Mouse (Mus musculus): Measurements from ENCODE around the gene Gimap8. TPM values are rescaled to one million over a fixed set of nuclear protein-coding genes. Genes with fewer than 3 reads are reported as not detected.
A peak's percentile ranks its signal among the peaks of the same experiment; 100 is the strongest.

Gene Gimap8
- total and polyA plus RNA-seq, 2 experiments from 2014 or later: 0.49 to 1.3 TPM

- no peak for ATAC-seq
Measured at GRCm38 (mm10) chr6:48700251-48701075, 53.4 kb downstream of the Gimap8 start.

GRCm38 (mm10) chr6:48702146-48702545, 55.1 kb downstream of the Gimap8 start:
- Histone ChIP-seq H3K27ac (no peak overlapping the region), H3K36me3 (ENCODE audit: insufficient read depth, low read length) (no peaks in the 10 kb centered on the region), H3K4me3 (ENCODE audit: low read length) (no peak overlapping the region), H3K4me1 (ENCODE audit: insufficient read depth, low read length) (no peaks in the 10 kb centered on the region), H3K27me3 (ENCODE audit: insufficient read depth, low read length) (no peaks in the 10 kb centered on the region), H3K4me2 (ENCODE audit: low read depth, low read length) (no peak overlapping the region), H3K9me3 (ENCODE audit: low read length) (no peaks in the 10 kb centered on the region), H3K9ac (replicated peaks; ENCODE audit: low read length) (no peak overlapping the region)
- TF ChIP-seq CTCF (IDR thresholded peaks at IDR 0.05; ENCODE audit: low read depth): no peak
- ATAC-seq (no peak), DNase-seq (ENCODE audit: low spot score) (no peak)
- WGBS: 90% methylated on average over 7 of the region's 7 CpGs

More at GRCm38 (mm10) chr6:48700251-48701075, 53.4 kb downstream of the Gimap8 start:
- Histone ChIP-seq H3K4me3 (ENCODE audit: low read length) (no peak overlapping the region), H3K9ac (replicated peaks; ENCODE audit: low read length) (no peak overlapping the region), H3K27me3 (ENCODE audit: insufficient read depth, low read length) (no peaks in the 10 kb centered on the region), H3K27ac (no peak overlapping the region), H3K36me3 (ENCODE audit: insufficient read depth, low read length) (no peaks in the 10 kb centered on the region), H3K9me3 (ENCODE audit: low read length) (no peaks in the 10 kb centered on the region), H3K4me2 (ENCODE audit: low read depth, low read length) (no peak overlapping the region), H3K4me1 (ENCODE audit: insufficient read depth, low read length) (no peaks in the 10 kb centered on the region)
- DNase-seq (ENCODE audit: low spot score): no peak
- no peak for TF ChIP-seq CTCF (IDR thresholded peaks at IDR 0.05; ENCODE audit: low read depth)
- WGBS: 58% methylated on average over 5 of the region's 5 CpGs

- Histone ChIP-seq H3K36me3 (ENCODE audit: insufficient read depth, low read length) (no peaks in the 10 kb centered on the region), H3K4me2 (ENCODE audit: low read depth, low read length) (no peak overlapping the region), H3K9me3 (ENCODE audit: low read length) (no peaks in the 10 kb centered on the region), H3K9ac (replicated peaks; ENCODE audit: low read length) (no peak overlapping the region), H3K27me3 (ENCODE audit: insufficient read depth, low read length) (no peaks in the 10 kb centered on the region), H3K27ac (no peak overlapping the region), H3K4me1 (ENCODE audit: insufficient read depth, low read length) (no peaks in the 10 kb centered on the region), H3K4me3 (ENCODE audit: low read length) (no peak overlapping the region)
- ATAC-seq (no peak), DNase-seq (ENCODE audit: low spot score) (no peak)
- WGBS: 77% methylated on average over 5 of the region's 5 CpGs
- TF ChIP-seq CTCF (IDR thresholded peaks at IDR 0.05; ENCODE audit: low read depth): 0 out of 2 replicates have a peak, but pooled peaks have one; percentile 8
Measured at GRCm38 (mm10) chr6:48702601-48703000, 55.6 kb downstream of the Gimap8 start.

GRCm38 (mm10) chr6:48704146-48704545, 57.1 kb downstream of the Gimap8 start:
- no peak for TF ChIP-seq CTCF (IDR thresholded peaks at IDR 0.05; ENCODE audit: low read depth)
- Histone ChIP-seq H3K27ac (no peak overlapping the region), H3K27me3 (ENCODE audit: insufficient read depth, low read length) (no peaks in the 10 kb centered on the region), H3K9ac (replicated peaks; ENCODE audit: low read length) (no peak overlapping the region), H3K36me3 (ENCODE audit: insufficient read depth, low read length) (no peaks in the 10 kb centered on the region), H3K9me3 (ENCODE audit: low read length) (no peaks in the 10 kb centered on the region), H3K4me3 (ENCODE audit: low read length) (no peak overlapping the region), H3K4me1 (ENCODE audit: insufficient read depth, low read length) (no peaks in the 10 kb centered on the region), H3K4me2 (ENCODE audit: low read depth, low read length) (no peak overlapping the region)
- DNase-seq (ENCODE audit: low spot score): no peak
- no peak for ATAC-seq

- no peak for TF ChIP-seq CTCF (IDR thresholded peaks at IDR 0.05; ENCODE audit: low read depth)
- no peak overlapping the region for H3K4me3 ChIP-seq (ENCODE audit: low read length)
- no peaks in the 10 kb centered on the region for H3K36me3 ChIP-seq (ENCODE audit: insufficient read depth, low read length)
- DNase-seq (ENCODE audit: low spot score) (no peak), ATAC-seq (no peak)
- no peaks in the 10 kb centered on the region for H3K9me3 ChIP-seq (ENCODE audit: low read length)
- H3K27ac ChIP-seq: no peak overlapping the region
- H3K4me2 ChIP-seq (ENCODE audit: low read depth, low read length): no peak overlapping the region
- H3K4me1 ChIP-seq (ENCODE audit: insufficient read depth, low read length): no peaks in the 10 kb centered on the region
- no peaks in the 10 kb centered on the region for H3K27me3 ChIP-seq (ENCODE audit: insufficient read depth, low read length)
- H3K9ac ChIP-seq (replicated peaks; ENCODE audit: low read length): no peak overlapping the region
- 51% methylated on average over 3 of the region's 3 CpGs for WGBS
Measured at GRCm38 (mm10) chr6:48706130-48706529, 59.1 kb downstream of the Gimap8 start.

Other genes with a start within 250 kb of the Gimap8 start
- gene Zfp467, start 201.4 kb upstream of the Gimap8 start, total RNA-seq (2014; rRNA removed): 27.5 and 61.1 TPM in 2 replicates
- gene Zfp467, start 201.4 kb upstream of the Gimap8 start, polyA plus RNA-seq (2015; fragmentation: Nextera tagmentation; extraction: Ambion mirVana): 39.1 and 39.4 TPM in 2 replicates
- 0.73 and 0.86 TPM in 2 replicates for gene Sspo, start 199.0 kb upstream of the Gimap8 start, total RNA-seq (2014; rRNA removed)
- 0.10 and 0.38 TPM in 2 replicates for gene Sspo, start 199.0 kb upstream of the Gimap8 start, polyA plus RNA-seq (2015; fragmentation: Nextera tagmentation; extraction: Ambion mirVana)
- 407 and 443 TPM in 2 replicates for gene Atp6v0e2, start 109.6 kb upstream of the Gimap8 start, total RNA-seq (2014; rRNA removed)
- gene Atp6v0e2, start 109.6 kb upstream of the Gimap8 start, polyA plus RNA-seq (2015; fragmentation: Nextera tagmentation; extraction: Ambion mirVana): 446 and 455 TPM in 2 replicates
- gene Lrrc61, start 92.4 kb upstream of the Gimap8 start, total RNA-seq (2014; rRNA removed): 32.0 and 50.1 TPM in 2 replicates
- gene Lrrc61, start 92.4 kb upstream of the Gimap8 start, polyA plus RNA-seq (2015; fragmentation: Nextera tagmentation; extraction: Ambion mirVana): 14.2 and 15.7 TPM in 2 replicates
- gene Rarres2, start 74.4 kb upstream of the Gimap8 start, total RNA-seq (2014; rRNA removed): 2.7 and 4.3 TPM in 2 replicates
- gene Rarres2, start 74.4 kb upstream of the Gimap8 start, polyA plus RNA-seq (2015; fragmentation: Nextera tagmentation; extraction: Ambion mirVana): 10.0 and 10.4 TPM in 2 replicates
- not detected in 2 replicates for gene Gm45021, start 57.6 kb upstream of the Gimap8 start, total RNA-seq (2014; rRNA removed)
- gene Gm45021, start 57.6 kb upstream of the Gimap8 start, polyA plus RNA-seq (2015; fragmentation: Nextera tagmentation; extraction: Ambion mirVana): not detected in 2 replicates
- 83.1 and 86.9 TPM in 2 replicates for gene Repin1, start 53.4 kb upstream of the Gimap8 start, total RNA-seq (2014; rRNA removed)
- 40.6 and 41.2 TPM in 2 replicates for gene Repin1, start 53.4 kb upstream of the Gimap8 start, polyA plus RNA-seq (2015; fragmentation: Nextera tagmentation; extraction: Ambion mirVana)
- not detected in 2 replicates for gene Gm44965, start 53.3 kb upstream of the Gimap8 start, total RNA-seq (2014; rRNA removed)
- 0.54 TPM in 1 of 2 replicates, not detected in the other for gene Gm44965, start 53.3 kb upstream of the Gimap8 start, polyA plus RNA-seq (2015; fragmentation: Nextera tagmentation; extraction: Ambion mirVana)
- 11.6 and 13.5 TPM in 2 replicates for gene Zfp775, start 45.2 kb upstream of the Gimap8 start, total RNA-seq (2014; rRNA removed)
- 7.2 and 8.8 TPM in 2 replicates for gene Zfp775, start 45.2 kb upstream of the Gimap8 start, polyA plus RNA-seq (2015; fragmentation: Nextera tagmentation; extraction: Ambion mirVana)
- gene AI854703, start 20.5 kb upstream of the Gimap8 start, total RNA-seq (2014; rRNA removed): 53.3 and 54.9 TPM in 2 replicates
- 29.3 and 30.2 TPM in 2 replicates for gene AI854703, start 20.5 kb upstream of the Gimap8 start, polyA plus RNA-seq (2015; fragmentation: Nextera tagmentation; extraction: Ambion mirVana)
- gene Gimap9, start 28.9 kb downstream of the Gimap8 start, total RNA-seq (2014; rRNA removed): 2.1 and 2.4 TPM in 2 replicates
- gene Gimap9, start 28.9 kb downstream of the Gimap8 start, polyA plus RNA-seq (2015; fragmentation: Nextera tagmentation; extraction: Ambion mirVana): 1.2 and 2.0 TPM in 2 replicates
- 0.78 and 1.6 TPM in 2 replicates for gene Gimap4, start 37.3 kb downstream of the Gimap8 start, total RNA-seq (2014; rRNA removed)
- gene Gimap4, start 37.3 kb downstream of the Gimap8 start, polyA plus RNA-seq (2015; fragmentation: Nextera tagmentation; extraction: Ambion mirVana): 0.56 and 0.66 TPM in 2 replicates
- gene Gimap6, start 61.0 kb downstream of the Gimap8 start, total RNA-seq (2014; rRNA removed): 3.5 and 5.7 TPM in 2 replicates
- 6.7 and 7.1 TPM in 2 replicates for gene Gimap6, start 61.0 kb downstream of the Gimap8 start, polyA plus RNA-seq (2015; fragmentation: Nextera tagmentation; extraction: Ambion mirVana)
- gene Gm28053, start 71.4 kb downstream of the Gimap8 start, total RNA-seq (2014; rRNA removed): not detected in 2 replicates
- not detected in 2 replicates for gene Gm28053, start 71.4 kb downstream of the Gimap8 start, polyA plus RNA-seq (2015; fragmentation: Nextera tagmentation; extraction: Ambion mirVana)
- not detected in 2 replicates for gene Gimap7, start 71.4 kb downstream of the Gimap8 start, total RNA-seq (2014; rRNA removed)
- gene Gimap7, start 71.4 kb downstream of the Gimap8 start, polyA plus RNA-seq (2015; fragmentation: Nextera tagmentation; extraction: Ambion mirVana): not detected in 2 replicates
- gene Gimap1, start 91.8 kb downstream of the Gimap8 start, total RNA-seq (2014; rRNA removed): 4.1 and 4.5 TPM in 2 replicates
- gene Gimap1, start 91.8 kb downstream of the Gimap8 start, polyA plus RNA-seq (2015; fragmentation: Nextera tagmentation; extraction: Ambion mirVana): 2.8 and 3.7 TPM in 2 replicates
- gene Gimap5, start 99.0 kb downstream of the Gimap8 start, total RNA-seq (2014; rRNA removed): 0.68 and 5.1 TPM in 2 replicates
- 1.9 and 2.4 TPM in 2 replicates for gene Gimap5, start 99.0 kb downstream of the Gimap8 start, polyA plus RNA-seq (2015; fragmentation: Nextera tagmentation; extraction: Ambion mirVana)
- not detected in 2 replicates for gene Gimap3, start 123.6 kb downstream of the Gimap8 start, total RNA-seq (2014; rRNA removed)
- not detected in 2 replicates for gene Gimap3, start 123.6 kb downstream of the Gimap8 start, polyA plus RNA-seq (2015; fragmentation: Nextera tagmentation; extraction: Ambion mirVana)
- 27.2 and 45.4 TPM in 2 replicates for gene Tmem176a, start 193.7 kb downstream of the Gimap8 start, total RNA-seq (2014; rRNA removed)
- 35.8 and 40.1 TPM in 2 replicates for gene Tmem176a, start 193.7 kb downstream of the Gimap8 start, polyA plus RNA-seq (2015; fragmentation: Nextera tagmentation; extraction: Ambion mirVana)
- gene Tmem176b, start 194.3 kb downstream of the Gimap8 start, total RNA-seq (2014; rRNA removed): 81.9 and 108 TPM in 2 replicates
- 148 and 152 TPM in 2 replicates for gene Tmem176b, start 194.3 kb downstream of the Gimap8 start, polyA plus RNA-seq (2015; fragmentation: Nextera tagmentation; extraction: Ambion mirVana)
- 0.42 TPM in 1 of 2 replicates, not detected in the other for gene Aoc1, start 225.7 kb downstream of the Gimap8 start, total RNA-seq (2014; rRNA removed)
- 0.06 and 0.11 TPM in 2 replicates for gene Aoc1, start 225.7 kb downstream of the Gimap8 start, polyA plus RNA-seq (2015; fragmentation: Nextera tagmentation; extraction: Ambion mirVana)